Mouse (Mus musculus): Measurements from ENCODE around the gene 3110018I06Rik.

The 3110018I06Rik gene

DNA sequence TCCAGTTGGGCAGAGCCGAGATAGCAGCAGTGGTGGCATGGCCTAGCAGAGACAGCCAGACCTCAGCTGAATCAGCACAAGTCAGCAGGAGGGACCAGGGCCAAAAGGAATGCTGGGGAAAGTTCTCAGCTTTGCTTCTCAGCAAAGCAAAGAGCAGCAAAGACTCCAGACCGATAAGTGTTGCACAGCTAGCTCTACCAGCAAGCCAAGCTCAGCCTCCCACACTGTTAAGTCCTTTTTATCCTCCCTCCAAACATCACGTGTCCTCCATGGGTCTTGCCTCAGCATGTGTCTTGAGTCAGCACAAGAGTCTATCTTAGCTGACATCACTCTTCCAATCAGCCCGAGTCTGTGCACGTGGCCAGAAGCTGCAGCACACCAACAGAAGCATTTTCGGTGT lies at the start of gene 3110018I06Rik:
TSS of gene 3110018I06Rik (plus strand) at position 262 of the 400 bp plus-strand sequence.
- TF ChIP-seq CTCF (conservative IDR thresholded peaks at IDR 0.05; ENCODE audit: low read length), result no peak
- TF ChIP-seq NANOG (IDR thresholded peaks at IDR 0.05; ENCODE audit: borderline replicate concordance, low read length), result no peak
- TF ChIP-seq POU5F1 (IDR thresholded peaks at IDR 0.05; ENCODE audit: borderline replicate concordance, low read length), result no peak
- no peak within 1 kb of the TSS for H3K4me3 ChIP-seq (replicated peaks; ENCODE audit: low read length)
- no peaks in the 10 kb centered on the region for H3K4me1 ChIP-seq (replicated peaks; ENCODE audit: low read depth, low read length)
- no peaks in the 10 kb centered on the region for H3K36me3 ChIP-seq (ENCODE audit: insufficient read depth, low read length)
- H3K27me3 ChIP-seq (ENCODE audit: insufficient read depth, low read length), result no peaks in the 10 kb centered on the region
- H3K9me3 ChIP-seq (ENCODE audit: low read length), result peaks cover 6% of the 10 kb centered on the region; the same call in 1 of the 2 replicates

DNA sequence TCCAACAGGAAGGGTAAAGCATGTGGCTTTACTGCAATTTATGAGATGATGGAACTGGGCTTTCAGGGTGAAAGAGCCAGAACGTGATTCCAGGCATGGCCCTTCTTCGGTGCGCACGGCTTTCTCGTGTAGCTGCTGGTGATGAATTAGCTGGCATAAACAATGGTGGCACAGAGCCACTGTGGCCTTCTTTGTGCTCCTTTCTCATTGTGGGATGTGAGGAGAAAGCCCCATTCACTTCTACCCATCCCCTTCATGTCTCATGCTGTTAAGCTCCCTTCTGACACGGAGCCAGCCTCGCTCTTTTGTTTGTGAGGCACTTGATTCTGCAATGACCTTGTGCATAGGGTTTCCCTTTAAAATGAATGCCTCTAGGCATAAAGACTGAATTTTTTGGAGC lies 43.8 kb upstream of the 3110018I06Rik start:
- H3K4me1 ChIP-seq (replicated peaks; ENCODE audit: low read depth, low read length), result no peaks in the 10 kb centered on the region
- H3K36me3 ChIP-seq (ENCODE audit: insufficient read depth, low read length), result no peaks in the 10 kb centered on the region
- no peaks in the 10 kb centered on the region for H3K9me3 ChIP-seq (ENCODE audit: low read length)
- TF ChIP-seq POU5F1 (IDR thresholded peaks at IDR 0.05; ENCODE audit: borderline replicate concordance, low read length) (no peak), CTCF (conservative IDR thresholded peaks at IDR 0.05; ENCODE audit: low read length) (no peak), NANOG (IDR thresholded peaks at IDR 0.05; ENCODE audit: borderline replicate concordance, low read length) (no peak)
- H3K27me3 ChIP-seq (ENCODE audit: insufficient read depth, low read length), result no peaks in the 10 kb centered on the region
- H3K4me3 ChIP-seq (replicated peaks; ENCODE audit: low read length), result no peak overlapping the region

- TF ChIP-seq NANOG (IDR thresholded peaks at IDR 0.05; ENCODE audit: borderline replicate concordance, low read length), result no peak
- TF ChIP-seq POU5F1 (IDR thresholded peaks at IDR 0.05; ENCODE audit: borderline replicate concordance, low read length), result no peak
- TF ChIP-seq CTCF (conservative IDR thresholded peaks at IDR 0.05; ENCODE audit: low read length), result no peak
- H3K4me3 ChIP-seq (replicated peaks; ENCODE audit: low read length), result no peak overlapping the region
- no peaks in the 10 kb centered on the region for H3K4me1 ChIP-seq (replicated peaks; ENCODE audit: low read depth, low read length)
- H3K9me3 ChIP-seq (ENCODE audit: low read length), result peaks cover 8% of the 10 kb centered on the region; the same call in 1 of the 2 replicates
- H3K36me3 ChIP-seq (ENCODE audit: insufficient read depth, low read length), result no peaks in the 10 kb centered on the region
- H3K27me3 ChIP-seq (ENCODE audit: insufficient read depth, low read length), result no peaks in the 10 kb centered on the region
Observed at GRCm38 (mm10) chr12:107457835-107458234, 30.6 kb upstream of the 3110018I06Rik start.

- H3K36me3 ChIP-seq (ENCODE audit: insufficient read depth, low read length), result no peaks in the 10 kb centered on the region
- peaks cover 13% of the 10 kb centered on the region; the same call in 1 of the 2 replicates for H3K4me1 ChIP-seq (replicated peaks; ENCODE audit: low read depth, low read length)
- peaks cover 8% of the 10 kb centered on the region; the same call in 1 of the 2 replicates for H3K9me3 ChIP-seq (ENCODE audit: low read length)
- TF ChIP-seq POU5F1 (IDR thresholded peaks at IDR 0.05; ENCODE audit: borderline replicate concordance, low read length) (no peak), CTCF (conservative IDR thresholded peaks at IDR 0.05; ENCODE audit: low read length) (no peak), NANOG (IDR thresholded peaks at IDR 0.05; ENCODE audit: borderline replicate concordance, low read length) (no peak)
- peaks cover 4% of the 10 kb centered on the region; the same call in 1 of the 2 replicates for H3K27me3 ChIP-seq (ENCODE audit: insufficient read depth, low read length)
- no peak overlapping the region for H3K4me3 ChIP-seq (replicated peaks; ENCODE audit: low read length)
Observed at GRCm38 (mm10) chr12:107464731-107465130, 23.7 kb upstream of the 3110018I06Rik start.

DNA sequence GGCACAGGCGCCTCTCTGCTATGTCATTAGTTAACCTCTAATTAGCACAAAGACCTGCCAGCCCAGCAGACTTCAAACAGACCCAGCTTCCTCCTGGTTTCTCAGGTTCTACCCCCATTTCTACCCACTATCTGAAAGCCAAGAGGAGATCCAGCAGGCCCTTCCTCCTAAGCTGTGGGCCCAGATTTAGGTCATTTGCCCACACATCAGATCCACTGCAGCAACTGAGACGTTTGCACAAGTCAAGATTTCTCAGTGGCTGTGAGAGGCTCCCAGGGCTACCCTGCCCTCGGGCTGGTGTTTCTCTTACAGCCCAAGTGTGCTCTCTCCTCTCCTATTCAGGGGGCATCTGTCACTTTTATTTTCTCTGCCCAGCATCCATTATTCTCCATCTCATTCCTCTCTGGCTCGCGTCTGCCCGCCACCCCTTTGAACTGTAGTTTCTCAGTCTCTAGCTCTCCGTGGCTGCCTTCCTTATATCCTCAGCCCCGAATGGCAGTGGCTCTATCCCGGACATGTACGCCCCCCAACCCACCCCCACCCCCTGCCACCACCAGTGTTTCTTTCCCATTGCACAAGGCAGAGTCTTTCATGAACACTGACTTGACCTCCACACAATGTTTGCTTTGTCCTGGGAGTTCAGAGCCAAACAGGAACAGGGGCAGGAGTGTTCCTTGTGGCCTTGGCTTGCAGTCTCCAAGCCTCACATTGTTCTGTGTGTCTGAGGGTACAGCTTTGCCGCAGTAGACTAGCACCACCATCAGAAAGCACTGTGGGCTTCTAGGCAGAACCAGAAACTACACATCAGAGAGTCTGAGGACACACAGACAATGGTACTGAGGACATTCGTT lies 11.8 kb upstream of the 3110018I06Rik start:
- TF ChIP-seq CTCF (conservative IDR thresholded peaks at IDR 0.05; ENCODE audit: low read length), result no peak
- TF ChIP-seq NANOG (IDR thresholded peaks at IDR 0.05; ENCODE audit: borderline replicate concordance, low read length), result no peak
- Histone ChIP-seq H3K27me3 (ENCODE audit: insufficient read depth, low read length) (no peaks in the 10 kb centered on the region), H3K4me1 (replicated peaks; ENCODE audit: low read depth, low read length) (no peaks in the 10 kb centered on the region)

GRCm38 (mm10) chr12:107479350-107479749 lies 9.1 kb upstream of the 3110018I06Rik start:
- TF ChIP-seq NANOG (IDR thresholded peaks at IDR 0.05; ENCODE audit: borderline replicate concordance, low read length) (no peak), POU5F1 (IDR thresholded peaks at IDR 0.05; ENCODE audit: borderline replicate concordance, low read length) (no peak), CTCF (conservative IDR thresholded peaks at IDR 0.05; ENCODE audit: low read length) (no peak)
- H3K9me3 ChIP-seq (ENCODE audit: low read length), result peaks cover 24% of the 10 kb centered on the region
- H3K4me1 ChIP-seq (replicated peaks; ENCODE audit: low read depth, low read length), result no peaks in the 10 kb centered on the region
- no peaks in the 10 kb centered on the region for H3K27me3 ChIP-seq (ENCODE audit: insufficient read depth, low read length)
- no peaks in the 10 kb centered on the region for H3K36me3 ChIP-seq (ENCODE audit: insufficient read depth, low read length)
- H3K4me3 ChIP-seq (replicated peaks; ENCODE audit: low read length), result no peak overlapping the region

More for the DNA sequence above, 11.8 kb upstream of the 3110018I06Rik start:
- H3K9me3 ChIP-seq (ENCODE audit: low read length), result peaks cover 24% of the 10 kb centered on the region
- no peak overlapping the region for H3K4me3 ChIP-seq (replicated peaks; ENCODE audit: low read length)
- H3K36me3 ChIP-seq (ENCODE audit: insufficient read depth, low read length), result no peaks in the 10 kb centered on the region

- Histone ChIP-seq H3K36me3 (ENCODE audit: insufficient read depth, low read length) (no peaks in the 10 kb centered on the region), H3K4me3 (replicated peaks; ENCODE audit: low read length) (no peak overlapping the region), H3K27me3 (ENCODE audit: insufficient read depth, low read length) (no peaks in the 10 kb centered on the region), H3K9me3 (ENCODE audit: low read length) (no peaks in the 10 kb centered on the region), H3K4me1 (replicated peaks; ENCODE audit: low read depth, low read length) (no peaks in the 10 kb centered on the region)
- no peak for TF ChIP-seq CTCF (conservative IDR thresholded peaks at IDR 0.05; ENCODE audit: low read length)
- TF ChIP-seq POU5F1 (IDR thresholded peaks at IDR 0.05; ENCODE audit: borderline replicate concordance, low read length), result no peak
- no peak for TF ChIP-seq NANOG (IDR thresholded peaks at IDR 0.05; ENCODE audit: borderline replicate concordance, low read length)
Observed at GRCm38 (mm10) chr12:107483031-107483430, 5.4 kb upstream of the 3110018I06Rik start.

- peaks cover 6% of the 10 kb centered on the region; the same call in 1 of the 2 replicates for H3K9me3 ChIP-seq (ENCODE audit: low read length)
- no peak overlapping the region for H3K4me3 ChIP-seq (replicated peaks; ENCODE audit: low read length)
- H3K27me3 ChIP-seq (ENCODE audit: insufficient read depth, low read length), result no peaks in the 10 kb centered on the region
- H3K4me1 ChIP-seq (replicated peaks; ENCODE audit: low read depth, low read length), result no peaks in the 10 kb centered on the region
- TF ChIP-seq CTCF (conservative IDR thresholded peaks at IDR 0.05; ENCODE audit: low read length), result no peak
- TF ChIP-seq POU5F1 (IDR thresholded peaks at IDR 0.05; ENCODE audit: borderline replicate concordance, low read length), result no peak
- TF ChIP-seq NANOG (IDR thresholded peaks at IDR 0.05; ENCODE audit: borderline replicate concordance, low read length), result no peak
- no peaks in the 10 kb centered on the region for H3K36me3 ChIP-seq (ENCODE audit: insufficient read depth, low read length)
Observed at GRCm38 (mm10) chr12:107491344-107491743, 2.9 kb downstream of the 3110018I06Rik start.
